Mouse (Mus musculus): Measurements from ENCODE around the gene Zfp800.

The Zfp800 gene

DNA sequence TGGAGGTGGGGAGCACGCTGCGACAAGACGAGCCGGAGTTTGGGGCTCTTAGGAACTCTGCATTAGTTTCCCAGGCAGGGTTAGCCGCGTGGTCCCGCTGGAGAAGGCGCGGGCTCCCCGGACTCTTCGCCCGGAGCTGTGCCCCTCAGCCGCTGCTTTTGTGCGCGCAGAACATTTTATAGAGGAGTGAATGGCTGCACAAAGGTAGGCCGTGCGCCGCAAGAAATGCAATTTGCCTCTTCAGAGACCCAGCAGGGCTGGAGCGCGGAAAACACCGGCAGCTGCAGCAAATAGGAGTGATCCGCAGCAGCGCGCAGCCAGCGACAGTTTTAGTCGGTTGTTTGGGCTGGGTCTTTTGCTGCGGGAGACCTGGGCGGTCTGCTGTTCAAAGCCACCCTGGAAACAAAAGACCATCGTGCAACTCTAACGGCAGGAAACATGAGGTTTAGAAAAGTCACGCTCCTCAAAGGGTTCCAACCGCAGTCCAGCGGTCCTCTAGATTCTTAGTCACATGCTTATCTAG is at the start of gene Zfp800:
Gene Zfp800, minus strand, starts transcription at position 325 of the 523 bp plus-strand sequence.
- in situ Hi-C loops (cut with MboI, MseI): loop anchor here (10.0 kb wide), 1 partner anchor 133 kb away; no protein-coding TSS in a partner anchor

DNA sequence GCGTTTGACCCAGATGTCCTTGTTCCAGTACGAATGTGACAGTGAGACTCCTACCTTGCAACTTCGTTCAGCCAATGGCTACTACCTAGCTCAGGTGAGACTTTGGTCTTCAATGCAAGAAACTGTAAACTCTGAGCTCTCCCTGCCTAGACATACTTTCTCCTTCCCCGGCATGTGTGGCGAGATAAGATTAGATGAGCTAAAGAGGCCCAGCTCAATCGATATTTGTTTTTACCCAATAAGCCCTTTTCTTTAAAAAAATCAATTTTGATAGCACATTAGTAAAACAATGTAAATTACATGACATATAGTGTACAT is 33.7 kb upstream of the Zfp800 start:
- in situ Hi-C loops (cut with MboI, MseI): loop anchor here (10.0 kb wide), 1 partner anchor 573 kb away; no protein-coding TSS in a partner anchor

DNA sequence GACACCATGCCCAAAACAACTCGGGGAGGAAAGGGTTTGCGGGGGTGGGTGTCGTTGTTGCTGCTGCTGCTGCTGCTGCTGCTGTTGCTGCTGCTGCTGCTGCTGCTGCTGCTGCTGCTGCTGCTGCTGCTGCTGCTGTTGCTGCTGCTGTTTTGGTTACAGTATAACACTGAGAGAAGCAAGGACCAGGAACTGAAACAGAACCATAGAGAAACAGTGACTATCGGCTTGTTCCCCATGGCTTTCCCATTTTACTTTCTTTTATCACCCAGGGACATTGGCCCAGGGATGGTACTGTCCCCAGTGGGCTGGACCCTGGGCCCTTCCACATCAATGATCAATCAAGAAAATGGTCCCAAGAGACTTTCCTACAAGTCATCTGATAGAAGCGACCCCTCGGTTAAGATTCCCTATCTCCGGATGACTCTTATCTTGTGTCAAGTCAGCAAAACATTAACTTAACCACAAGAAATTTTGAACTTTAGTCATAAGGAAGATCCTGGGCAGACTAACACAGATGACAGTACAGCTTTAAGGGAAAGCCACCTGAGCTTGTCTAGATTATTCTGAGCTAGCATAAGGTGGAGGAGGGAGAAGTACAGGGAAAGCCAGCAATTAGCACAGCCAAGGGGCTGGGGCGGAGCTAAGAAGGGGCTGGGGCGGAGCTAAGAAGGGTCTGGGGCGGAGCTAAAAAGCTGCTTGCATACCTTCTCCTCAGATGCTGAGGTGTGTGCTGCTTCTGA is 33.2 kb upstream of the Zfp800 start:
- in situ Hi-C loops (cut with MboI, MseI): loop anchor here (10.0 kb wide), 1 partner anchor 574 kb away; no protein-coding TSS in a partner anchor

DNA sequence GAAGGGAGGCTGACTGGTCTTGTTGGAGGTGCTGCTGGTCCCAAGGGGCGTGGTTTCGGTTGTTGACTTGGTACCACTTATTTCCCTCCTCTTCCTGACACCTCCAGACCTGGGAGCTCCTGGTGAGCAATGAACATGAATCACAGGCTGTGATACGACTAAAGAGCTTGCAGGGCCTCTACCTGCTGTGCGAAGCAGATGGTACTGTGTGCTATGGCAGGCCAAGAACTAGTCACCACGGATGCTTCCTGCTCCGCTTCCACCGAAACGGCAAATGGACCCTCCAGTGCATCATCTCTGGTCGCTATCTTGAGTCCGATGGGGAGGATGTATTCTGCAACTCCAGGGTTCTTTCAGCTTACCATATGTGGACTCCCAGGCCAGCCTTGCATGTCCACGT is 32.1 kb upstream of the Zfp800 start:
- in situ Hi-C loops (cut with MboI, MseI): loop anchor here (5.0 to 10.0 kb wide), 2 partner anchors 47 to 575 kb away; partner anchors contain the start of gene Snd1

DNA sequence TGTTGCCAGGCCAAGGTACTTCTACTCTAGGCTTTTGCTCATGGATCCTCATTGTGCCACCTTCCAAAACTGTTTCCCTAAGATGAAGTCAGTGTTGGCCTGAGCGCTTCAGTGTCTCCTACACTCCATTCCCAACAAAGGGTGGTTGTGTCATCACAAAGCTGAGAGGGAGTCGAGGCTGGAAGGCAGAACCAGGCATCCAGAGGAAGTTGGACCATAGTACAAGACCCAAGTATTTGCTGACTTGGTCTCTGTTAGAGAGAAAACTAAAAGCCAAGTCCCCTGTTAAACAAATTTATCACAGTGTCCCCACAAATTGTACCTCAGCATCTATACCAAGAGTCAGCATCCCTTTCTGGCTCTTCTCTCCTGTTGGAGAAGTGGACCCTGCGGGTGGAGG is 30.5 kb upstream of the Zfp800 start, which contains the start of gene Gcc1:
Gene Gcc1, minus strand, starts transcription at position 101 of the 400 bp plus-strand sequence.
- in situ Hi-C loops (cut with MboI, MseI): loop anchor here (5.0 kb wide), 1 partner anchor 49 kb away; the partner anchor contains the start of gene Snd1

DNA sequence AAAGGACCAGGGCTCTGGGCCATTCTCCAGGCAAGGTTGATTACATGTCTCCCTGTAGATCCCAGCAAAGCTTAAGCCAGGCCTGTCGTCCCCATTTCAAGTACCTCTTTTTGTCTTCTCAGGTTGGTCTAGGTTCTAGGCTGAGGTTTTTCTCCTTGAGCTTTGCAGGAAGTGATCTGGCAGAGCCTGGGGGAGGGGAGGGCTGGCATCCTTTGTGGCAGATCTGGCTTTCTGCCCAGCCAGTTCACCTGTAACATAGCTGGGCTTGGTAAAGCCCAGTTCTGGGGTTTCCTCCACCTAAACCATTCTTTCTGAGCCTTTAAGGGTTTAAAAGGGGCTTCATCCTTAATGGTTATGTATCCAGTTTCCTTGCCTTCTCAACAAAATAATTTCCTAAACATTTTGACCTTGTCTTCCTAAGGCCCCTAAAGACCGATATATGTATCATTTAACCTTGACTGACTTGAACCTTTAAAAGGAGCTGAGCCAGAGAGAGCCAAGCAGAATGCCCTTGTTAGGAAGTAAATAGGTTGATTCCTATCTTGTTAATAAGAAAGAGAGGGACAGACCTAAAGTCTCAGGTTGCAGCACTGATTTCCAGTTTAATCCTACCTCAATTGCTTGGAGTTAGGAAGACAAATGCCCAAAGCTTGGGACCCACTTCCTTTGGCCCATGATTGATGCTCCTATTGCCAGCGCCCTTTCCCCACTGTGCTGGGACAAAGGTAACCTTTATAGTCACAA is 29.5 kb upstream of the Zfp800 start, which contains the start of gene Fscn3:
Gene Fscn3, plus strand, starts transcription at position 694 of the 744 bp plus-strand sequence.
- in situ Hi-C loops (cut with MboI, MseI): loop anchor here (5.0 kb wide), 1 partner anchor 50 kb away; the partner anchor contains the start of gene Snd1

DNA sequence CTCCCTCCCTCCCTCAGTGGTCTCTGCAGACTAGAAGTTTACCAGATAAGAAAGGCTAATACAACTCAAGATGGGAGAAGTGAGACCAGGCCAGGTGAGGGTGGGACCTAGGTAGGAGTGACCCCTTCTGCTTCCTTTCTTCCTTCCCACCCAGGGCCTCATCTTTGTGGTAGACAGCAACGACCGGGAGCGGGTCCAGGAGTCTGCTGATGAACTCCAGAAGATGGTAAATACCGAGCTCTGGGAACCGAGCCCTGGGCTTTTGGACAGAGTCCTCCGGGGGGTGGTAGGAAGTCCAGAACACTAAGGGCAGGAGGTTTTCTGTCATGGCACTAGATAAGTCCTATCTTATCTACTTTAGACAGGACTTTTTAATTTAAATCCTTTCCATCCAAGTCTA is 27.2 kb upstream of the Zfp800 start:
- in situ Hi-C loops (cut with MboI, MseI): loop anchor here (5.0 kb wide), 1 partner anchor 52 kb away; the partner anchor contains the start of gene Snd1

DNA sequence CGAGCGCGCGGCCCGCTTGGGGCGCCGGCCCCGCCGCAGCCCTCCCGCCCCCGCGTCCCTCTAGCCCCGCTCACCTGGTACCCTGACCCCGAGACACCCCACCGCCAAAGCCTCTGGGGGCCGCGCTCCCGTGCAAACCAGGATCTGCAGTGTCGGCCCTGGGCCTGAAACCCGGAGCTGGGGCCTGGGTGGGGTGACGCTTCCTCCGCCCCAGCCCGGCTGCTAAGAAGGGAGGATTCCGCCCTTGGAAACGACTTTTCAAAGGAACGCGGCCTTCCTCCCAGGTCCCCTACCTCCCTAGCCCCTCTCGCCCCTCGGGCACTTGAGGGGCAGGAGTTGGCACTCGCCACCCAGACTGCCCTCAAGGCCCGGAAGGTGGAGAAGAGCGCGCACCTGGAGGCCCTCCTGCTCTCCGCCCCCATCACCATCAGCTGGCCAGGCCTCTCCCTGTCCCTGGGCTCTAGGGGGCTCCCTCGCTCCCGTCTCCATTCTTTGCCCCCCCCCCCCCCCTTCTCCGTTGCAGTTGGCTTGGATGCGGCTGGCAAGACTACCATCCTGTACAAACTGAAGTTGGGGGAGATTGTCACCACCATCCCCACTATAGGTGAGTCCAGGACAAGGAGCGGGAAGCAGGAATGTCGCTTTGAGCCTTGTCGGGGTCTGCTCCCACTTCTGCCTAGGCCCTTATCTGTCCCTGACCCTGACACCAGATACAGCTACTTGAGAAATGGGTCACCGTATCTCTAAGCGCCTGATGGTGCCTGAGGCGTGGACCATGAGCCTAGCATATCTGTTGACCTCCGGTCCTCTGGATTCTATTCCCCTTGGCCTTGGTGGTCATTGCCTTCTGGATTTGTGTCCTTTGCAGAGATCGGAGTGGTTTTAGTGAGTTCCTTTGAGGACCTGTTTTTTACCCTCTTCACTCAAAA is 26.2 kb upstream of the Zfp800 start:
- in situ Hi-C loops (cut with MboI, MseI): loop anchor here (25.0 kb wide), 1 partner anchor 762 kb away; no protein-coding TSS in a partner anchor

DNA sequence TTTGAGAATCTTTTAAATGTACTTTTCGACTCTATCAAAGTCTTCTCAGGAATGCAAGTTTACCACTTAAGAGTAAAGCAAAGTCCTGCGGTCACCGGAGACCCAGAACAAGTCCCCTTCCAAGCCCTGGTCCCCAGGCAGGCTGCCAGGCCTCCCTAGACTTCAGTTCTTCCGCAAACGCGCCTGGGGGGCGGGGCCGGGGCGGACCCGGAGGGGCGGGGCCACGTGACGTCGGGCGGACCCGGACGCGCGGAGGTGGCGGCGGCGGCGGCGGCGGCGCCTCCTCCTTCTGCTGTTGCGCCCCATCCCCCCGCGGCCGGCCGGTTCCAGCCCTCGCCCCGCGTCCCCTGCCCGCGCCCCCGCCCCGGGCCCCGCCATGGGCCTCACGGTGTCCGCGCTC is 25.5 kb upstream of the Zfp800 start, which contains the start of gene Arf5:
Gene Arf5, plus strand, starts transcription at position 248 of the 400 bp plus-strand sequence.
- in situ Hi-C loops (cut with MboI, MseI): loop anchor here (25.0 kb wide), 1 partner anchor 761 kb away; no protein-coding TSS in a partner anchor

DNA sequence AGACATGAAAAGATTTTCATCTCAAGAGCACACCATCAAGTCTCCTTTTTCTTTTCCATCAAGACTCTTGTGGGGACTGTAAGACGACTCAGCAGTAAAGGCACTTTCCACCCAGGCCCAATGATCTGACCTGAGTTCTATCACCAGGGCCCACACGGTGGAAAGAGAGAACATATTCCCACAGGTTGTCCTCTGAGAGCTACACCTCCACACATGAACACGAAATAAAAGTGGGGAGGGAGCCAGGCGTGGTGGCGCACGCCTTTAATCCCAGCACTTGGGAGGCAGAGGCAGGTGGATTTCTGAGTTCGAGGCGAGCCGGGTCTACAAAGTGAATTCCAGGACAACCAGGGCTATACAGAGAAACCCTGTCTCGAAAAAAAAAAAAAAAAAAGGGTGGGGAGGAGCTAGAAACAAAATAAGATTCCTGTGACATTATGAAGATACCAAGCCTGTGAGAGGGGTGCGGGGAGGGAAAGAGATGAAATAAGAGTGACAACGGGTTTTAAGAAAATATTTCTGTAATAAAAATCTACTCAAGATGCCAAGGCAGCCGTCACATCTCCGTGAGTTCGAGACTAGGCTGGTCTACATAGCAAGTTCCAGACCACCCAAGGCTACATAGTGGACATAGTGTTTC is 25.0 kb upstream of the Zfp800 start:
- in situ Hi-C loops (cut with MboI, MseI): loop anchor here (25.0 kb wide), 1 partner anchor 760 kb away; no protein-coding TSS in a partner anchor

DNA sequence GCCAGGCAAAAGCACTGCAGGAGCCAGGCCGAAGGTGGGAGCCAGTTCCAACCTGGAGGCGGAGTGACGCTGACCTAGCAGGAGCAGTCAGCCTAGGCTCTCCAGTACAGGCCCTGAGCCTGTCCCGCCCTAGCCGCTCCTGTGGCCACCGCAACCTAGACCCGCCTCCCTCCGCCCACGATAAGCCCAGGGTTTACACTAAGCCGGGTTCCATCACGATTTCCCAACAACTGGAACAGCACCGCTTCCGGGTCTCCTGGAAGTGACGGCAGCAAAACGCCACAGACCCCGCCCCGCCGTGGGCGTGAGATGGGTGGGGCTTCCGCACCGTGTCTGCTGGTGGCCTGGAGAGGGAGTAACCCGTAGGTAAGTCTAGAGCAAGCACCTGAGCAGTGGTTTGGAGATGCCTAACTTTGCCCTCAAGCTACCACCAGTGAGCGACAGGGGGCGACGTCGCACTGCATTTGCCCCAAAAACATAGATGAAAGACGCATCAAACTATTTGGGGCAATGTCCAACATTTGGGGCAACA is 23.7 kb upstream of the Zfp800 start:
- in situ Hi-C loops (cut with MboI, MseI): loop anchor here (25.0 kb wide), 1 partner anchor 759 kb away; no protein-coding TSS in a partner anchor

DNA sequence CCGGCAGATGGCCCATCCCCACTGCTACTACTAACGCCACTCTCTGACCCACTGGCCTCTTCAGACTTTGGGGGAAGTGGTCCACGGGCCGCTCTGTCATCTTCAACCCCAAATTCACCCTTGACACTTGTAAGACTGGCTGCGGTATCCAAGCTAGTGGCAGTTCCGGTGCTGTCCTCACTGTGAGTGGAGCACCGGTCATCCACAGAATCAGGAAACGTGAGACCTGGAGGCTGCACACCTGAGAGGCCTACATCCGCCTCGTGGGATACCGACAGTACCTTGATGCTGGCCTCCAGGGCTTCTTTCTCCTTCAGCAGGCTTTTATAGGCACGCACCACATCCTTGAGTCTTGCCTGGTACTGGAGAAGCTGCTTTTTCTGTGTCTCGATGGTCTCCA is 23.1 kb upstream of the Zfp800 start:
- in situ Hi-C loops (cut with MboI, MseI): loop anchor here (25.0 kb wide), 1 partner anchor 759 kb away; no protein-coding TSS in a partner anchor

DNA sequence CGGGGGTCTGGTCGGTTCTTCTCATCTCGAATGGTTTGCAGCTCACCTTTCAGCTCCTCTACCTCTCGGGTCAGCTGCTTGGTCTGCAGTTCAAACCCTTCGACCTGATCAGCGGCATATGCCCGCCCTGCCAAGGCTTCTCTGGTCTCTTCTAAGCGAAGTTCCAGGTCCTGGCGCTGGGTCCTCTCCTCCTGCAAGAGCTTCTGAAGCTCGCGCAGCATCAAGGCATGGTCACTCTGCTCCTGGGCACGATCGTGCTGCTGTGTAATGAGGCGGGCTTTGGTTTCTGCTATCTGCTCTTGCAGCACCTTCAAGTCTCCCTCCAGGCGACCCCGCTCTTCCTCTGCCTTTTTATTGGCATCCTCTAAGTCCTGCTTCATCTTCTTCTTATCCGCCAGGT is 22.6 kb upstream of the Zfp800 start:
- in situ Hi-C loops (cut with MboI, MseI): loop anchor here (25.0 kb wide), 1 partner anchor 758 kb away; no protein-coding TSS in a partner anchor

DNA sequence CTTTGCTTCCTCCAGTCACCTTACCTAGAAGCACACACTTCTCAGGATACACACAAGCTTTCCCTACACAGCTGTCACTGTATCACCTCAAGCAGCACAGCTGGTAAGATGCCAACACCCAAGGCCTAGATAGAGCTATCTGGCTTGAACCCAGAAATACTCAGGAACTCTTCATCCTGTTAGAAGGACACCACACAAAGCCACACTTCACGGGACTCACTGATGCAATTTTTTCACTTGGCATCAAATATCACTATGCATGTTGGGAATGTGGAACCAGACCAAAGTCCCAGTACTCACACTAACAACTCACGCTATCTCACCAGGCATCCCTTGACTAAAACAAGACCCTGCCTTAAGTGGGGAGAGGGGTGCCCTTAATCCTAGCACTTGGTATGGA is 21.9 kb upstream of the Zfp800 start:
- in situ Hi-C loops (cut with MboI, MseI): loop anchor here (25.0 kb wide), 1 partner anchor 757 kb away; no protein-coding TSS in a partner anchor

DNA sequence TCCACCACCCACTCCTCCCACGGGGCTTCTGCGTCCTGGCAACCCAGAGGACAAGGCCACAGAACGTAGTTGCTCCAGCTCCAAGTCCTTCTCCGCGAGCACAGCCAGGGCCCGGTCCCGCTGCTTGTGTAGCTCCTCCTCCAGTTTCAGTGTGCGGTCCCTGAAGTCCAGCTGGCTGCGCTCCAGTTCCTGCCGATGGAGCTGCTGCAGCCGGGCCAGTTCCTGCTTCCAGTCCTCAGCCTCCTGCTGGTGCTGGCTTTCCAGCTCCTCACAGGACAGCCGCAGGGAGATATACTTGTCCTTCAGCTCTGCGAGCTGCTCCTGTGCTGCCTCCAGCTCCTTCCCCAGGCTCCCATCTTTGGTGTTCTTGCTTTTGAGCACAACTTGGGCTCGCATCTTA is 20.6 kb upstream of the Zfp800 start:
- in situ Hi-C loops (cut with MboI, MseI): loop anchor here (25.0 kb wide), 1 partner anchor 756 kb away; no protein-coding TSS in a partner anchor

DNA sequence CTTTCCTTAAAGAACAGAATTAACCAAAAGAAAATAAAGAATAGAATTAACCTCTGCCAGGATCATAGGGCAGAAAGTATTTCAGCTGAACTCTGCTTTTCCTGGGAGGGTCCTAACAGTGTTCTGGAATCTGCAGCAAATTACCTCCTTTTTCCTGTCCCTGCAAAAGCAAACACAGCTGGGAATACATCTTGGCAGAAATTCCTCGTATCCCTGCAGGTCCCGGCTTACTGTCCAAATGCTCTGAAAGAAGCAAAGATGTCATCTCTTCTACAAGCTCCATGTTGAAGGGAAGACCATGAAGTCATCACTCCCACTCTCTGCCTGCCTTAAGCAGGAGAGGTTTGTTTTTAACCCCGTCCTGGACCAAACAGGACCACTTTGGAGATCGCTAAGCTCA is 19.2 kb upstream of the Zfp800 start:
- in situ Hi-C loops (cut with MboI, MseI): loop anchor here (25.0 kb wide), 1 partner anchor 755 kb away; no protein-coding TSS in a partner anchor

DNA sequence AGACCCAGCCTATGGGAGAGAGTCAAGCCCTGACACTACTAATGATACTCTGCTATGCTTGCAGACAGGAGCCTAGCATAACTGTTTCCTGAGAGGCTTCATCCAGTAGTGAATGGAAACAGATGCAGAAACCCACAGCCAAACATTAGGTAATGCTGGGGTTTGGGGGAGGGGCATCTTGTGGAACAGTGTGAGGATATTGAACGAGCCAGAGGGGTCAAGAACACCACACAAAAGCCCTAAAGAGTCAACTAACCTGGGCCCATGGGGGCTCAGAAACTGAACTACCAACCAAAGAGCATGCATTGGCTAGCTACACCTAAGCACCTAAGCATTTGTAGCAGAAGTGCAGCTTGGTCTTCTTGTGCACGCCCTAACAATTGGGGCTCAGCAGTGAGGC is 13.4 kb upstream of the Zfp800 start:
- in situ Hi-C loops (cut with MboI, MseI): loop anchor here (25.0 kb wide), 1 partner anchor 749 kb away; no protein-coding TSS in a partner anchor

DNA sequence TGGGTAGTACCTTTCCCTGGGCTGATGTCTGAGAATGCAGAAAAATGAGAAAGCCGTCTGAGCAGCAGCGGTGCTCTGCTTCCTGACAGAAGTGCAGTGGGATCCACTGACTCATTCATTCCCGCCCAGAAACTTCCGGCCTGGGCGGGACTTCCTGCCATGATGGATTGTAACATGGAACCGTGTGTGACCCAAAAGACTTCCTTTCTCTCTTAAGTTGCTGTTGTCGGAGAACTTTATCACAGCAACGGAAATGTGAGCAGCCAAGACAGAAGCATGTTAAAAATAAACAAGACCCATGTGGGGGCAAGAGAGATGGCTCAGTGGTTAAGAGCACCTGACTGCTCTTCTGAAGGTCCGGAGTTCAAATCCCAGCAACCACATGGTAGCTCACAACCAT is 12.2 kb upstream of the Zfp800 start:
- in situ Hi-C loops (cut with MboI, MseI): loop anchor here (25.0 kb wide), 1 partner anchor 748 kb away; no protein-coding TSS in a partner anchor

DNA sequence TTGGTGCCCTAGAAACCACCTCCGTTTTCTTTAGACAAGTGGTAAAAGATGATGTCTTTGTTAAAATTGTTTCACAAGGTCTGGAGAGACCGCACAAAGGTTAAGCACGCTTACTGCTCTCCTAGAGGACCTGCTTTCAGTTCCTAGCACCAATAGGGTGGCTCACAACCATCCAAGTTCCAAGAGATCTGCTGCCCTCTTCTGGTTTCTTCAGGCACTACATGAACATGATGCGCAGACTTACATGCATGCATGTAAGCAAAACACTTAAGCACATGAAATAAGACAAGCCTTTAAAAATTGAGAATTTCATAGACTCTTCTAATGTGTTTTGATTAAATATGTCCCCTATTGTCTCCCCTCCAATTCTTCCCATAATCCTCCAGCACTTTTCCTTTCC is 2.0 kb upstream of the Zfp800 start:
- in situ Hi-C loops (cut with MboI, MseI): loop anchor here (10.0 to 25.0 kb wide), 2 partner anchors 135 to 737 kb away; no protein-coding TSS in a partner anchor
